Mouse (Mus musculus): ENCODE measurements at regions not wholly inside any gene's neighbourhood (a gene's known extent, or its start where the extent isn't known, plus 50 kb on each side); places are given as distances from the start of the nearest gene placed in this dataset.
A peak's percentile ranks its signal among the peaks of the same experiment; 100 is the strongest.

GRCm38 (mm10) chr13:28795274-28795673, 158.2 kb downstream of the Sox4 start:
- DNase-seq (ENCODE audit: low spot score in 2 of 2), result no peak

DNA sequence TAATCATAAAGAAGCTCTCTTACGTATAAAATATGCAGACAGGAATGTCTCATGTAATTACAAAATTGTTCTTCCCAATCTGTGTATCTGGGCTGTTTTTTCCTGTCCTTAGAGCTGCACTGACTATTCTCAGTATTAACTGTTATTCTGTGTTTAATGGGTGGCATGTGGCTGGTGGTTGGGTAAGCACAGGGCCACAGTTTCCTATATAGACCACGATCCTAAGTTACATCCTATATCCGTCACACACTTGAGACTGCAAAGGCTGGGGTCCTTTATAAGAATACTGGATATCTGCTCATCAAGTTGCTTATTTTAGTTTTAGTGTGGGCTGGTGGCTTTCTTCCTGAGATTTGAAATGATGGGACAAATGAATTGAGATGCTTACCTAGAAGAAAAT, 159.0 kb downstream of the Sox4 start:
- DNase-seq (ENCODE audit: low spot score in 2 of 2), result no peak

DNA sequence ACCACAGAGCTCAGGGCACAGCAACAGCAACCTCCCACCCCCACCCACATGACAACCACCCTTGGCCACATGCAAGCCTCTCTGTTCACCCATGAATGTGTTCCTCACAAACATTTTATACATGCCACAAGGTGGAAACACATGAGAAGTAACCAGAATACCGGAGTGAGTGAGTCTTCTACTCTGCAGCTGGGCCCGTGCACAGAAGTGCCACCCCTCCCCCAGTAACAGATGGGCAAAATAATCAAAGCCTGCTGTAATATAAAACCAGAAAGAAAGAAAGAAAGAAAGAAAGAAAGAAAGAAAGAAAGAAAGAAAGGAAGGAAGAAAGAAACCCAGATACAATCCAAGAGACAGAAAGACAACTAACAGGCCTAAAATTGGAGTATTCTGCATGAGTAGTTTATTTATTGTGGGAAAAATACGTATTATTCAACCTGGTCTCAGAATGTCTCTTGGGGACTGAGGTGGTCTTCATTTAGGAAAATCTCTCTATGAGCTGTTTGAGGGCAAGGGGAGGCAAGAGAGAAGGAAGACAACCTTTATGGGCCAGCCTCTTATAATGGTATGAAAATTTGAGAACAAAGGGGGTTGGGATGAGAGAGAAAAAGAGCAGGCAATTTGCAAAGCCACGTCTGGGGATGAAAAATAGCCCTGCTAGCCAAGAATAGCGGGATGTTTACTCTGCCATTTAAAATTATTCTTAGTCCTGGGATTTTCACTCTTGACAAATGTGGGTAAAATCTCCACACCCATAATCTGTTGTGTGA, 160.2 kb downstream of the Sox4 start:
- DNase-seq (ENCODE audit: low spot score in 2 of 2), result peak; percentile 48 to 55

GRCm38 (mm10) chr13:28792461-28793165, 160.9 kb downstream of the Sox4 start:
- no peak for DNase-seq (ENCODE audit: low spot score in 2 of 2)

DNA sequence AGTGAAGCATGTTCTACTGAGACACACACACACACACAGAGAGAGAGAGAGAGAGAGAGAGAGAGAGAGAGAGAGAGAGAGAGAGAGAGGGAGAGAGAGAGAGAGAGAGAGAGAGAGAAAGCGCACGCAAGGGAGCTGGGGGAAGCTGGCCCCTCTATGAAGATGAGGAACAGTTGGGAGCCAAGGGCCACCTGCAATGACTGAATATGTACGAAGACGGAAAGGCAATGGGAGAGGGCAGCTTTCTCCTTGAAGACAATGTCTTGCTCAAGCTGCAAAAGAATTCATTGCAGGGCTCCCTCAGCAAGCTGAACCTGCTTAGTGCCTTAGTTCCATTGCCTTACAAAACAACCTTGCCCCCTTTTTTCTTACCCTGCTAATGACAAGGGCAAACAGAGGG, 163.1 kb downstream of the Sox4 start:
- DNase-seq (ENCODE audit: low spot score in 2 of 2), result peak; percentile 31 to 33

DNA sequence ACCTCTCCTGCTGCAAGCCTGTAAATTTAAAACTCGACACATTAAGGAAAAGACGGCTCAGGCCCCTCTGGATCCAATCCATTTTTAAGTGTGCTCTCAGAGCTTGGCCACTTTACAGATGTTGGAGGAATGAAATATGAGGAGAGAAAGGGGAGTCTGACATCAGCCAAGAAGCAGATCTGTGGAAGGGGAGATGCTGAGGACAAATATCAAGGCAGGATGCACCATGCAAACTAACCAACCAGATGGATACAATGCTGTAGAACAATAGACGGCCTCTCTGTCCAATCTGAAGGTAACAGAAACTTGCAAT, 166.2 kb downstream of the Sox4 start:
- DNase-seq (ENCODE audit: low spot score in 2 of 2), result no peak

DNA sequence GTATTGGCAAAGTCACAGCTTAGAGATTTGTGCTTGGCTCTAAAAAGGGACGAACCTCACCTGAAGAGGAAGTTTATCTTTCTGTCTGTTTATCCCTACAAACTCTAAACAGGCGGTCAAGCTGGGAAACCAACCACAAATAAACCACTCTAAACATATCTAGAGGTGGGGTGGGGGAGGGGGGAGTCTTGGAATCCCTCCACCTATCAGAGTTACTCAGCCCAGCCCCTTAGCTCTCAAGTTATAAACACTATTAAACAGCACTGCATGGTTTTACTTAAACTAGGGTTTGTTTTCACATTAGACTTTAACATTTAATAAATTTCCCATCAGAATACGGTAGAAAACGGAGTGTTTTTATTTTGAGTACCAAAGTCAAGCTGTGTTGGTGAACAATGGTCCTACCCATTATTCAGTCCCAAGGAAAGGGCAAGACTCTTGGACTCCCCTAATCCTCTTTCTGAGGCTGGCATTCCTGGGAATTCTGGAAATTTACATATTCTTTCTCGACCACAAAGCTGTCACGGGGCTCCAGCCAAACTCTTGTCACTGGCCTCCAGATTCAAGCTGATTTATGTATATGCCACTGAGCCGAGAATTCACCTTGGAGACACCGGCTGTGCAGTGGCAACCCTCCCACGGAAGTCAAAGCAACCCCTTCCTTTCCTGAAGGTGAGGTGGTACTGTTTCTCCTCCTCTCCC, 166.7 kb downstream of the Sox4 start:
- no peak for DNase-seq (ENCODE audit: low spot score in 2 of 2)

- DNase-seq (ENCODE audit: low spot score in 2 of 2), result no peak
These were observed 170.8 kb downstream of the Sox4 start for GRCm38 (mm10) chr13:28782497-28783246.

DNA sequence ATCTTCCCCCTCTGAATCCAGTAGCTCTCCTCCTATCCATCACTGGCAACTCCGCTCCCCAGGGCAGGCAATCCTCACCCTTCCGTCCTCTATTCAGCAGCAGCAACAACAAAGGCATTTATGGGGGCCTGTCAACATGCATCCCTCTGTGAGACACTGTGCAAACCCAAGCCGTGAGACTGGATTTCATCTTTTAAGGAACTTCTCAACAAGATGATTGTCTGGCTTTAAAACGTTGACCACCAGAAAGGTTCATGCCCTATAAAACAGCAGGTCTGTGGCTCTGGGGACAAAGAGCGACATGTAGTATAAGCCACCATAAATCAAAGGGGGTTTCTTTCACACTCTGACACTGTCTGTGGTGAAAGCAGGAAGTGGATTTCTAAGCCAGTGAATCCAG, 171.4 kb downstream of the Sox4 start:
- DNase-seq (ENCODE audit: low spot score in 2 of 2), result no peak

DNA sequence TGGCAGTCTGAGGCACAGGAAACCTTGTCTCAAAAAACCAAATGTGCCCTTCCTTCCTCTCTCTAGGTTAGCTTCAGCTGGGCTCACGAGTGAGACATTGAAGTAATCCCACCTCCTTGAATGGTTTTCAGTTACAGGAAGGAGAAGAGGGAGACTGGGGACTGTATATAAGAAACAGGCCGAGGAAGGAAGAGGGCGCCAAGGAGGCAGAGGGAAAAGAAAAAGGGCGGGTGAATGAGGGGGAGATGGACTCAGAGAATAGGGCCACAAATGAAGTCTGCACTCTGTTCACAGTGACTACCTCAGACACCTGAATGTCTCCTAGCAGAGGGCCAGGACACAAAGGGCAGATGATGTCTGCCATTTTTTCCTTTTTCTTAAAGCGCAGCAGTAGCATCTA, 171.9 kb downstream of the Sox4 start:
- no peak for DNase-seq (ENCODE audit: low spot score in 2 of 2)

DNA sequence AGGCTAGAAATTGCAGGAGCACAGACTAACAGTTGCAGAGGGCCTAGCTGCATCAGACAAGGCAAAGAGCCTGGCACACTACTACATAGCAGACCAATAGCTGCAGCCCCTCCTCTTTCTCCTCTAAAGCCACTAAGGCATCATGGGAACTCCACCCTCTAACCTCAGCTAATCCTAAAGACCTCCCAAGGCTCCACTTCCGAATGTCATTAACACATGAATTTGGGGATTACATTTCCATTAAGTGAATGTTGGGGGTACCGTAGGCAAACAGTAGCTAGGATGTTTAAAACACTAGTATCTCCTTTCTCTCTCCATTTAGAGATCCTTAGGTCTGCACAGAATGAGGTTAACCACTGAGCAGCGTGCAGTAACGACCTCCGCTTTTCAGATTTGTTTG, 173.1 kb downstream of the Sox4 start:
- DNase-seq (ENCODE audit: low spot score in 2 of 2), result no peak

DNA sequence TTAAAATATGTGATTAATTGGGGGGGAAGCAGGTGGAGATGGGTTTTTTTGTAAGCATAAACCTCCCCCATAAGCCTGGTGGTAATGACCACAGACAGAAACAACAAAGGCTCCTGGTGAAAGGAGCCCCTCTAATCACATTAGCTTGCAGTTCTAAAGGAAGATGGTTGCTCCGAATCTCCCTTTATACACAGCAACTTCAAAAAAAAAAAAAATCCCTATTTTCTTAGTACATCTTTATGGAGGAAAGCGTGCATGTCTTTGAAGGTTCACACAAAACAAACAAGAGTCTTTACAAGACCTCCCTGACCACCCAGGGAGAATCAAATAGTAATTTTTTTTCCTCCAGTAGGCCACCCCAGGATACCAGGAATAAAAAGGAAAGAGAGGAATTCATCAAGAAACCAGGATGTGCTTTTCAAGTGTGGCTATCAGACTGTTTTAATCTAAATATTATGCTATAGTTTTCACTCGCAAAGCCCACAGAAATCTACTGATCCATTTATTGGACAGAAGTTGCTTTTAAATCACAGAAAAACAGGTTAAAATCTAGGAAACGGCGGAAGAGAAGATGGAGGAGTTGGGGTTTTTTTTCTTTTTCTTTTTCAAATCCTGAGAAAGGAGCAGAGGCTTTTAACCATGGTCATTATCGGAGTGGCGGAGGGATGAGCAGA, 178.2 kb downstream of the Sox4 start:
- DNase-seq (ENCODE audit: low spot score in 2 of 2), result no peak

GRCm38 (mm10) chr13:28774649-28775048, 178.9 kb downstream of the Sox4 start:
- DNase-seq (ENCODE audit: low spot score in 2 of 2), result no peak

GRCm38 (mm10) chr13:28773466-28773865, 180.0 kb downstream of the Sox4 start:
- no peak for DNase-seq (ENCODE audit: low spot score in 2 of 2)

- no peak for DNase-seq (ENCODE audit: low spot score in 2 of 2)
These were observed 183.0 kb downstream of the Sox4 start for GRCm38 (mm10) chr13:28770531-28770930.

DNA sequence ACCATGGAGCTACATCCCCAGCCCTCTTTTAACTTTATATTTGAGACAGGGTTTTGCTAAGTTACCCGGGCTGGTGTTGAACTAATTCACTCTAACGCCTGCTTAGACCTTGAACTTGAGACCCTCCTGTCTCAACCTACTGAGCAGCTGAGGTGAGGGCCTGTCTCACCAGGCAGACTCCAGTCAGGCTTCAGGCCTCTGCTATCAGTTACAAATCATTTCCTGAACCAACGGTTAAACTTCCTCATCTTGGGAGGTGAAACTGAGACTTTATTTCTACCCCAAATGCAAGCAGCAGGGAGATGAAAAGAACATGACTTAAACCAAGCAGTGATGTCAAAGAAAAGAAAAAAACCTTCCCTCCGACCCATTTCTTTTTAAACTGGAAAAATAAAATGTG, 183.5 kb downstream of the Sox4 start:
- no peak for DNase-seq (ENCODE audit: low spot score in 2 of 2)

DNA sequence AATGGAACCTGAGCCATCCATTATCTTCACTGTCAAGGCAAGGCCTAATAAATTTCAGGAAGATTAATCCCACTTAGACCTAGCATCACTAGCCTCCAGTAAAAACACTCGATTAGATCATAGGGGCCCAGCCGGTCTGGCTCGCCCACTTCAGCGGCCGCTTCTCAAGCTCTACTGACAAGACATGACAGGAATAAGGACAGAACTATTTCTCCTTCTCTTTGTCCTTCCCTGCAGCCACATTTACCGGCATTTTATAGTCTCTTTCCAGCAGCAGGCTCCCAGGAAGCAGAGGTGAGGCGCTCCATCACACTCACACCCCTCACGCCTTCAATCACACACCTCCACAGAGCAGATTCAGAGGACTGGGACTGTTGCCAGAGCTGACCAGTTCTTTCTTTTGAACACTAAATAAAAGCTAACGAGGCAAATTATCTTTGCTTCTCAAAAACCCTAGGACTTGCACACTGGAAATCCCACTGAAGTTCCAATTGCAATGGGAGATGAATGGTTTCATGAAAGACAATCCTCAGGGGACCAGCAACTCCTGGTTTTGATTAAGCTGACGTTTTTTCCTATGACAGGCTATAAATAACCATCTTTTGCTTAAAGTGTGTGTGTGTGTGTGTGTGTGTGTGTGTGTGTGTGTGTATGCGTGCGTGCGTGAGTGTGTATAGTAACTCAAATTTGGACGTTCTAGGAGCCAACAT, 184.6 kb downstream of the Sox4 start:
- no peak for DNase-seq (ENCODE audit: low spot score in 2 of 2)

DNA sequence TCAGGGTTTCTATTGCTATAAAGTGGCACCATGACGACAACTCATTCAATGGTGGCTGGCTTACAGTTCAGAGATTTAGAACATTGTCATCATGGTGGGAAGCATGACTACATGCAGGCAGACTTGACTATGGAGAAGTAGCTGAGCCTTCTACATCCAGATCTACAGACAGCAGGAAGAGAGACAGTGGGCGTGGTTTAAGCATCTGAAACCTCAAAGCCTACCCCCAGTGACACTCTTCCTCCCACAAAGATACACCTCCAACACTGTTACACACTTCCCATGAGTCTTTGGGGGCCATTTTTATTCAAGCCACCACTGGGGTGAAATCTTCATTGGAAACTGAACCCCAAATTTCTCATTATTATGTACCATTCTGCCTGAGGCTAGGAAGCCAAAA, 191.0 kb downstream of the Sox4 start:
- peak in 1 of 2 experiments; percentile 26 for DNase-seq (ENCODE audit: low spot score in 2 of 2)

- no peak for DNase-seq (ENCODE audit: low spot score in 2 of 2)
These were observed 194.5 kb downstream of the Sox4 start for GRCm38 (mm10) chr13:28759026-28759425.

- DNase-seq (ENCODE audit: low spot score in 2 of 2), result peak; percentile 88 to 89
These were observed 195.5 kb downstream of the Sox4 start for GRCm38 (mm10) chr13:28757846-28758522.

All from thymus, postnatal 10 days (tissue).